Mouse (Mus musculus): ENCODE results near the gene Lamp2.

DNA sequence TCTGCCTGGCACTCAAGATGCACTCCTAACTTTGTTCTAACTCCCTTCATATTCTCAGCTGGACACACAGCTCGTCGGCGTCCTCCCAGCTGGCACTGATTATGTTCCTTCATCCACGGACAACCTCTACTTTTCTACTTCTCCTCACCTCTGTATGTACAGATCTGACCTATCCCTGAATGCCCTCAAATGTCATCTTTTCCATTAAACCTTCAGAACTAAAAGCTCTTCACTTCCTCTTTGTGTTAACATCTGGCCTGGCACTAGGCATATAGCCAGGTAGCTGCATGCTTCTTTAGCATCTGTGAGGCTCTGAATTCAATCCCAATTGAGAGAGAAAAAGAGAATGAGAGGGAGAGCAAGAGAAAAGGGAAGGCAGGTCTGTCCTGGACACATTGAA, 26.8 kb downstream of the Lamp2 start:
- TF ChIP-seq CTCF (IDR thresholded peaks at IDR 0.05; ENCODE audit: low read depth) (no peak), EP300 (IDR thresholded peaks at IDR 0.05; ENCODE audit: low read depth) (no peak)

Data from heart, postnatal 0 days (tissue).